Mouse (Mus musculus) liver, embryonic 16.5 days (tissue): ENCODE data around the gene Tmprss12. TPM values are rescaled to one million over a fixed set of nuclear protein-coding genes. Genes with fewer than 3 reads are reported as not detected.

ENCODE experiments used
- polyA plus RNA-seq: library from polyadenylated mRNA; unstranded; fragments of >200 nt; fragmentation: Nextera tagmentation; extraction: Ambion mirVana; gene quantifications from 2 replicates; pipeline ENCODE4 v1.2.1, GENCODE M21; 2015

Gene Tmprss12
- polyA plus RNA-seq, 1 experiment from 2014 or later, result not detected

Other genes with a start within 250 kb of the Tmprss12 start
- 2.4 and 3.0 TPM in 2 replicates for gene Dip2b, start 242.2 kb upstream of the Tmprss12 start, polyA plus RNA-seq
- 28.6 and 31.4 TPM in 2 replicates for gene Atf1, start 53.0 kb upstream of the Tmprss12 start, polyA plus RNA-seq
- gene Mettl7a1, start 23.3 kb downstream of the Tmprss12 start, polyA plus RNA-seq, result 12.6 and 13.5 TPM in 2 replicates
- gene Mettl7a3, start 54.1 kb downstream of the Tmprss12 start, polyA plus RNA-seq, result not detected in 2 replicates
- gene Methig1, start 72.3 kb downstream of the Tmprss12 start, polyA plus RNA-seq, result 0.08 and 0.13 TPM in 2 replicates
- gene Mettl7a2, start 72.4 kb downstream of the Tmprss12 start, polyA plus RNA-seq, result not detected in 2 replicates
- not detected in 2 replicates for gene Higd1c, start 83.7 kb downstream of the Tmprss12 start, polyA plus RNA-seq
- gene Gm5475, start 141.3 kb downstream of the Tmprss12 start, polyA plus RNA-seq, result 0.04 TPM in 1 of 2 replicates, not detected in the other
- gene Slc11a2, start 144.2 kb downstream of the Tmprss12 start, polyA plus RNA-seq, result 37.1 and 40.0 TPM in 2 replicates
- 12.8 and 15.3 TPM in 2 replicates for gene Letmd1, start 188.2 kb downstream of the Tmprss12 start, polyA plus RNA-seq
- 0.84 and 0.98 TPM in 2 replicates for gene Csrnp2, start 214.7 kb downstream of the Tmprss12 start, polyA plus RNA-seq